Mouse (Mus musculus) forebrain, embryonic 11.5 days (tissue): Measurements from ENCODE around the gene Tmem132c. TPM values are rescaled to one million over a fixed set of nuclear protein-coding genes. Genes with fewer than 3 reads are reported as not detected.

ENCODE experiments used
- ATAC-seq: fragments of 200-750 bp; cut with Nextera tagmentation; replicated peaks from 2 replicates; pipeline ENCODE4 v1.8.0; 2017; ENCODE audit warnings: moderate TSS enrichment; ENCODE audit not compliant: low FRiP score
- DNase-seq: peaks from one replicate; pipeline ENCODE4 v3.0.0-alpha.2; 2017; ENCODE audit warnings: low spot score
- H3K27ac ChIP-seq: fragments of 300-500 bp; sonication (generic); 2 replicates; pipeline ENCODE4 v1.5.1; 2014; ENCODE audit warnings: low read depth, low read length
- H3K27me3 ChIP-seq: fragments of 300-500 bp; sonication (generic); 2 replicates; pipeline ENCODE4 v1.6.1; 2014; ENCODE audit warnings: mild to moderate bottlenecking, low read length, mixed read lengths; ENCODE audit not compliant: control insufficient read depth, insufficient read depth
- H3K36me3 ChIP-seq: fragments of 300-500 bp; sonication (generic); 2 replicates; pipeline ENCODE4 v1.6.1; 2014; ENCODE audit warnings: mild to moderate bottlenecking, low read length, moderate library complexity, mixed read lengths; ENCODE audit not compliant: control insufficient read depth, insufficient read depth
- H3K4me1 ChIP-seq: fragments of 300-500 bp; sonication (generic); replicated peaks from 2 replicates; pipeline ENCODE4 v1.6.1; 2014; ENCODE audit warnings: low read length, mixed read lengths; ENCODE audit not compliant: control insufficient read depth, insufficient read depth
- H3K4me2 ChIP-seq: fragments of 300-500 bp; sonication (generic); 2 replicates; pipeline ENCODE4 v1.6.1; 2014; ENCODE audit warnings: low read depth, mild to moderate bottlenecking, low read length, moderate library complexity, mixed read lengths; ENCODE audit not compliant: severe bottlenecking
- H3K4me3 ChIP-seq: fragments of 300-500 bp; sonication (generic); 2 replicates; pipeline ENCODE4 v1.5.1; 2014; ENCODE audit warnings: low read depth, low read length
- H3K9ac ChIP-seq: fragments of 300-500 bp; sonication (generic); 2 replicates; pipeline ENCODE4 v1.6.1; 2014; ENCODE audit warnings: low read length
- H3K9me3 ChIP-seq: fragments of 300-500 bp; sonication (generic); 2 replicates; pipeline ENCODE4 v1.6.1; 2016; ENCODE audit warnings: low read length, mixed read lengths; ENCODE audit not compliant: control insufficient read depth
- WGBS: fragments of 180-500 bp; shearing (Covaris S2); extraction: QIAGEN DNeasy Blood & Tissue Kit; methylation state at CpG from one replicate; pipeline ENCODE4 v1.1.7; 2014; 5-methylcytosine and 5-hydroxymethylcytosine counted together
- polyA plus RNA-seq: library from polyadenylated mRNA; unstranded; fragments of >200 nt; fragmentation: Nextera tagmentation; extraction: Ambion mirVana; gene quantifications from 2 replicates; pipeline ENCODE4 v1.2.1, GENCODE M21; 2014

The Tmem132c gene
- polyA plus RNA-seq, 1 experiment from 2014 or later = 26.1 TPM

- 0 out of 2 replicates have a peak, but pooled peaks have one; percentile 33 for ATAC-seq
- WGBS = 29% methylated on average over 9 of the region's 9 CpGs
- Histone ChIP-seq H3K27me3 (no peaks in the 10 kb centered on the region), H3K4me1 (peaks cover 5% of the 10 kb centered on the region), H3K9me3 (peaks cover 4% of the 10 kb centered on the region; the same call in 1 of the 2 replicates), H3K4me2 (no peak overlapping the region), H3K9ac (no peak overlapping the region), H3K4me3 (no peak overlapping the region), H3K27ac (no peak overlapping the region), H3K36me3 (no peaks in the 10 kb centered on the region)
- DNase-seq = no peak
Observed at GRCm38 (mm10) chr5:127406014-127406655, 164.5 kb downstream of the Tmem132c start.

GRCm38 (mm10) chr5:127416536-127416935 is 174.9 kb downstream of the Tmem132c start:
- 86% methylated on average over 7 of the region's 7 CpGs for WGBS

GRCm38 (mm10) chr5:127423936-127424335 is 182.3 kb downstream of the Tmem132c start:
- no peaks in the 10 kb centered on the region for H3K27me3 ChIP-seq
- no peak overlapping the region for H3K4me2 ChIP-seq
- H3K4me3 ChIP-seq = no peak overlapping the region
- H3K36me3 ChIP-seq = no peaks in the 10 kb centered on the region
- no peaks in the 10 kb centered on the region for H3K9me3 ChIP-seq
- no peak overlapping the region for H3K9ac ChIP-seq
- ATAC-seq = no peak
- H3K4me1 ChIP-seq = no peaks in the 10 kb centered on the region
- DNase-seq = no peak
- no peak overlapping the region for H3K27ac ChIP-seq

More at GRCm38 (mm10) chr5:127416536-127416935, 174.9 kb downstream of the Tmem132c start:
- Histone ChIP-seq H3K9ac (no peak overlapping the region), H3K9me3 (no peaks in the 10 kb centered on the region), H3K36me3 (no peaks in the 10 kb centered on the region), H3K4me2 (no peak overlapping the region), H3K27me3 (no peaks in the 10 kb centered on the region), H3K4me1 (no peaks in the 10 kb centered on the region), H3K4me3 (no peak overlapping the region), H3K27ac (no peak overlapping the region)
- ATAC-seq = no peak
- no peak for DNase-seq

- DNase-seq = no peak
- no peak overlapping the region for H3K4me2 ChIP-seq
- no peaks in the 10 kb centered on the region for H3K9me3 ChIP-seq
- H3K27ac ChIP-seq = no peak overlapping the region
- WGBS = 42% methylated on average over 10 of the region's 10 CpGs
- ATAC-seq = peak; percentile 70
- H3K36me3 ChIP-seq = no peaks in the 10 kb centered on the region
- no peak overlapping the region for H3K4me3 ChIP-seq
- H3K9ac ChIP-seq = no peak overlapping the region
- H3K4me1 ChIP-seq = no peaks in the 10 kb centered on the region
- no peaks in the 10 kb centered on the region for H3K27me3 ChIP-seq
Observed at GRCm38 (mm10) chr5:127429124-127429523, 187.5 kb downstream of the Tmem132c start.

- Histone ChIP-seq H3K4me1 (no peaks in the 10 kb centered on the region), H3K36me3 (no peaks in the 10 kb centered on the region), H3K9me3 (no peaks in the 10 kb centered on the region), H3K4me3 (no peak overlapping the region), H3K4me2 (no peak overlapping the region), H3K9ac (no peak overlapping the region), H3K27me3 (no peaks in the 10 kb centered on the region), H3K27ac (no peak overlapping the region)
- DNase-seq (no peak), ATAC-seq (no peak)
- 63% methylated on average over 9 of the region's 9 CpGs for WGBS
Observed at GRCm38 (mm10) chr5:127431561-127431960, 190.0 kb downstream of the Tmem132c start.

- Histone ChIP-seq H3K36me3 (no peaks in the 10 kb centered on the region), H3K9ac (no peak overlapping the region), H3K4me2 (no peak overlapping the region), H3K27ac (no peak overlapping the region), H3K9me3 (no peaks in the 10 kb centered on the region; the same call in 1 of the 2 replicates), H3K4me3 (no peak overlapping the region), H3K27me3 (no peaks in the 10 kb centered on the region), H3K4me1 (no peaks in the 10 kb centered on the region)
- DNase-seq (no peak), ATAC-seq (no peak)
- WGBS = 90% methylated on average over 5 of the region's 5 CpGs
Observed at GRCm38 (mm10) chr5:127436836-127437235, 195.2 kb downstream of the Tmem132c start.

DNA sequence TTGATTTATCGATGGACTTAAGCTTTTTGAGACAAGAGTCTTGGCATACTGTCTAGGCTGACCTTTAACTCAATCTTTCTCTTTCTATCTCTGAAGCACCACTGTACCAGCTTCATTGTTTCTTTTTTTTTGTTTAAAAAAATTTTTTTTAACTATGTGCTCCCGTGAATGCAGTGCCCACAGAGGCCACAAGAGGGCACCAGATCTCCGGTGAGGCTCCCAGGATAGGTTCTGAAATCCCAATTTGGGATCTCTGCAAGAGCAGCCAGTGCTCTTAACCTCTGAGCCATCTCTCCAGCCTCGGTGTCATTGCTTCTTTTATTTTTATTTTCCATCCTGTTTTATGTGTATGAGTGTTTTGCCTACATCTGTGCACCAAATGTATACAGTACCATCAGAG is 197.0 kb downstream of the Tmem132c start:
- Histone ChIP-seq H3K9ac (no peak overlapping the region), H3K36me3 (no peaks in the 10 kb centered on the region), H3K4me3 (no peak overlapping the region), H3K4me1 (0 out of 2 replicates have a peak, but pooled peaks cover 4% of the 10 kb centered on the region), H3K27me3 (no peaks in the 10 kb centered on the region), H3K27ac (no peak overlapping the region), H3K4me2 (no peak overlapping the region), H3K9me3 (no peaks in the 10 kb centered on the region; the same call in 1 of the 2 replicates)
- no peak for DNase-seq
- 91% methylated on average over 4 of the region's 4 CpGs for WGBS
- no peak for ATAC-seq

DNA sequence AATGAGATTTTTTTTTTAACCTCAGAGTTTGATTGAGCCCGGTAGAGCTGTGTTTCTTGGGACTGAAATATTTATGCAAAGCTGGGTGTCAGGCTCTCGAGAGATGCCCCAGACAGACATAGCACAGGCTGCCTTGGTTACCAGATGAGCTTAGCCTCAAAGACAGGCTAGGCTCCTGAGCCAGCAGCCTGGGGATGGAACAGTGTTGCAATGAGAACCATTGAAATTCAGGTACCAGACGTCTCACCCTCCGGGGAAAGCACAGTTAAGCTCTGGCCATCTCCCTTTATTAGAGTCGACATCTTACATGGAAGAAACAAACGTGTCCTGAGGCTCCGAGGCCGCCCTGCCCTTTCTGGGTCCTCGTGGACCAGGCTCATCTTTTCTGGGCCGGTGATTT is 200.4 kb downstream of the Tmem132c start:
- H3K9ac ChIP-seq = no peak overlapping the region
- DNase-seq (no peak), ATAC-seq (no peak; the same call in 1 of the 2 replicates)
- H3K36me3 ChIP-seq = no peaks in the 10 kb centered on the region
- no peaks in the 10 kb centered on the region; the same call in 1 of the 2 replicates for H3K9me3 ChIP-seq
- peak overlapping the region; percentile 37; the same call in 1 of the 2 replicates for H3K27ac ChIP-seq
- no peak overlapping the region for H3K4me3 ChIP-seq
- H3K4me1 ChIP-seq = 0 out of 2 replicates have a peak, but pooled peaks cover 4% of the 10 kb centered on the region
- H3K4me2 ChIP-seq = no peak overlapping the region
- H3K27me3 ChIP-seq = no peaks in the 10 kb centered on the region
- WGBS = 40% methylated on average over 10 of the region's 10 CpGs

DNA sequence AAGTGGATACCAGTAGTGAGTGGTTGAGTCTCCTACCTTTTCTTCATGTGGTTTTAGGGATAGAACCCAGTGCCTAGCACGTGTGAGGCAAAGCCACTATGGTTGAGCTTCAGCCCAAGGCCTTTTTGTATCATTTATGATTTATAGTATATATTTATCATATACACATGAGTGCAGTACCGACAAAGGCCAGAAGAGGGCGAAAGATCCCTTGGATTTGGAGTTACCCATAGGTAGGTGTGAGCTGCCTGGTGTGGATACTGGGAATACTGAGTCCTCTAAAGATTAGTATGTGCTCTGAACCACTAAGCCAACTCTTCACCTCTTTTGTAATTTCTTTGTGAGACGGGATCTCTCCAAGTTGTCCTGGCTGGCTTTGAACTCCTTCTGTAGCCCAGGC is 212.0 kb downstream of the Tmem132c start:
- ATAC-seq (no peak), DNase-seq (no peak)
- H3K36me3 ChIP-seq = no peaks in the 10 kb centered on the region
- H3K27me3 ChIP-seq = no peaks in the 10 kb centered on the region
- H3K4me3 ChIP-seq = no peak overlapping the region
- H3K4me2 ChIP-seq = no peak overlapping the region
- H3K9ac ChIP-seq = no peak overlapping the region
- no peaks in the 10 kb centered on the region for H3K4me1 ChIP-seq
- no peak overlapping the region for H3K27ac ChIP-seq
- WGBS = 24% methylated on average over 4 of the region's 4 CpGs
- no peaks in the 10 kb centered on the region for H3K9me3 ChIP-seq
